In the genomic region with DNA sequence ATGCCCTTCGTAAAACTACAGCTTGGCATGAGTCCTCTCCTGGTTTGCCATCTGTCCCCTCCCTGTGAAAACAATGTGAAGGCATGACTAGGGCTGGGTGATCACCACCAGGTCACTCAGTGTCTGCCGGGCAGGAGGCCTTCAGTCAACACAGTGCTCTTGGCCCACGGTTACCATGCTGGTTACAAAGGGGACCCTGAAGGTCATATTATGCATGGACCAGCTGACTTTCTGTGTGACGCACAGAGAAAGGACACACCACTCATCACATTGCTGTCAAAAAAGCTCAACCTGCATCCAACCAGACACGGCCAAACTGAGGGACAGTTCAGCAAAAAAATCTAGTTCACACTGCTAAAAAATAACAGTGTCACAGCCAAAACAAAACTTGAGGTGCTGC, we compare ENCODE assay signal across 8 mouse cellular contexts. TPM values are rescaled to one million over a fixed set of nuclear protein-coding genes. Genes with fewer than 3 reads are reported as not detected.
DNase-seq lines count a peak whose midpoint lies in the region; ATAC-seq lines count a peak whose summit lies in the region.

Gene Csnk2a2, minus strand, starts transcription at position 34 of the 400 bp plus-strand sequence.

- H3K4me2 ChIP-seq in kidney, embryonic 16.5 days (replicated peaks; ENCODE audit: low read depth, low read length) = peak within 1 kb of the TSS; percentile 62
- H3K4me2 ChIP-seq in intestine, embryonic 15.5 days (replicated peaks) = peak within 1 kb of the TSS; percentile 87

- H3K36me3 ChIP-seq in kidney, embryonic 16.5 days (ENCODE audit: insufficient read depth, low read length) = peaks cover 14% of the 10 kb centered on the region
- 0 out of 2 replicates have a peak, but pooled peaks cover 3% of the 10 kb centered on the region for H3K36me3 ChIP-seq in intestine, embryonic 15.5 days

- peak within 1 kb of the TSS; percentile 94 for H3K9ac ChIP-seq in kidney, embryonic 16.5 days (replicated peaks; ENCODE audit: low read length)
- peak within 1 kb of the TSS; percentile 95 for H3K9ac ChIP-seq in intestine, embryonic 15.5 days

- WGBS in kidney, embryonic 16.5 days = 76% methylated on average over 5 of the region's 5 CpGs
- 83% methylated on average over 5 of the region's 5 CpGs for WGBS in intestine, embryonic 15.5 days

- no peaks in the 10 kb centered on the region for H3K9me3 ChIP-seq in kidney, embryonic 16.5 days (ENCODE audit: low read length)
- H3K9me3 ChIP-seq in intestine, embryonic 15.5 days = no peaks in the 10 kb centered on the region

- H3K4me3 ChIP-seq in kidney, embryonic 16.5 days (ENCODE audit: low read length) = peak within 1 kb of the TSS; percentile 96
- H3K4me3 ChIP-seq in intestine, embryonic 15.5 days (replicated peaks) = peak within 1 kb of the TSS; percentile 88

- ATAC-seq in kidney, embryonic 16.5 days (ENCODE audit: low FRiP score, low TSS enrichment) = no peak
- no peak for ATAC-seq in intestine, embryonic 15.5 days
- no peak for ATAC-seq in megakaryocyte-erythroid progenitor cell, adult 5-6 weeks (replicated peaks; ENCODE audit: low FRiP score, low TSS enrichment, poor library complexity, severe bottlenecking)

- intact Hi-C loops in gastrocnemius, postnatal 14 days (cut with DNase I; ENCODE audit: low total_unique reads) = no loop called here

- H3K27me3 ChIP-seq in kidney, embryonic 16.5 days (ENCODE audit: insufficient read depth, low read length) = no peaks in the 10 kb centered on the region
- no peaks in the 10 kb centered on the region for H3K27me3 ChIP-seq in intestine, embryonic 15.5 days (replicated peaks)

- no peak within 1 kb of the TSS for H3K27ac ChIP-seq in kidney, embryonic 16.5 days (ENCODE audit: low read length)
- H3K27ac ChIP-seq in intestine, embryonic 15.5 days = no peak within 1 kb of the TSS

- DNase-seq in kidney, adult 9 months = no peak
- peak; percentile 20 for DNase-seq in adrenal gland, postnatal 25 days
- DNase-seq in gastrocnemius, postnatal 14 days = no peak
- no peak for DNase-seq in Muller cell, postnatal 12 days (ENCODE audit: inconsistent ontology term)
- DNase-seq in kidney, postnatal 14 days = no peak

- H3K4me1 ChIP-seq in kidney, embryonic 16.5 days (ENCODE audit: insufficient read depth, low read length) = peaks cover 13% of the 10 kb centered on the region
- H3K4me1 ChIP-seq in intestine, embryonic 15.5 days (replicated peaks) = peaks cover 13% of the 10 kb centered on the region; the same call in 1 of the 2 replicates

RNA-seq across cellular contexts. Expression of gene Csnk2a2, which starts in this region (rescaled TPM):
- polyA plus RNA-seq in kidney, embryonic 16.5 days (2015; fragmentation: Nextera tagmentation; extraction: Ambion mirVana) = 8.0 and 8.7 TPM in 2 replicates
- total RNA-seq in adrenal gland, postnatal 25 days (2021) = 59.6 and 88.3 TPM in 2 replicates
- 10 to 100 TPM; 22.4 to 30.3 TPM for total RNA-seq in gastrocnemius, postnatal 14 days (2021)
- polyA plus RNA-seq in intestine, embryonic 15.5 days (2015; fragmentation: Nextera tagmentation; extraction: Ambion mirVana) = 10.5 and 11.5 TPM in 2 replicates
- 60.1 and 77.7 TPM in 2 replicates for total RNA-seq in megakaryocyte-erythroid progenitor cell, adult 5-6 weeks (2014; fragmentation: Nextera tagmentation)
- 32.9 and 43.0 TPM in 2 replicates for total RNA-seq in megakaryocyte-erythroid progenitor cell, adult 5-6 weeks (2017)
